Mouse (Mus musculus) CD4-positive helper T cell, adult 2 months (primary cell): ENCODE data around the gene Tekt1.

Experiments used
- DNase-seq: peaks from one replicate; pipeline ENCODE4 v3.0.0-alpha.2; 2012; ENCODE audit warnings: low read depth, missing footprints, low spot score

Gene Tekt1

GRCm38 (mm10) chr11:72342549-72343237 lies 19.5 kb downstream of the Tekt1 start:
- peak; percentile 34 for DNase-seq

- DNase-seq, result no peak
Measured at GRCm38 (mm10) chr11:72339716-72340115, 22.5 kb downstream of the Tekt1 start.

GRCm38 (mm10) chr11:72338437-72338871 lies 23.8 kb downstream of the Tekt1 start:
- no peak for DNase-seq

- no peak for DNase-seq
Measured at GRCm38 (mm10) chr11:72336726-72337125, 25.5 kb downstream of the Tekt1 start.

- DNase-seq, result no peak
Measured at GRCm38 (mm10) chr11:72334653-72335052, 27.6 kb downstream of the Tekt1 start.

GRCm38 (mm10) chr11:72332951-72333667 lies 29.1 kb downstream of the Tekt1 start:
- no peak for DNase-seq

GRCm38 (mm10) chr11:72325701-72326100 lies 36.5 kb downstream of the Tekt1 start:
- DNase-seq, result no peak

- DNase-seq, result peak; percentile 26
Measured at GRCm38 (mm10) chr11:72324431-72324830, 37.8 kb downstream of the Tekt1 start.

GRCm38 (mm10) chr11:72318026-72318425 lies 44.2 kb downstream of the Tekt1 start:
- DNase-seq, result no peak

GRCm38 (mm10) chr11:72314151-72314895 lies 47.9 kb downstream of the Tekt1 start, which contains the start of gene Fbxo39:
Gene Fbxo39, plus strand, starts transcription at chr11:72314444.
- DNase-seq, result no peak

- DNase-seq, result no peak
Measured at GRCm38 (mm10) chr11:72311355-72312001, 50.8 kb downstream of the Tekt1 start.

- DNase-seq, result no peak
Measured at GRCm38 (mm10) chr11:72310491-72310890, 51.8 kb downstream of the Tekt1 start.

GRCm38 (mm10) chr11:72308982-72309381 lies 53.3 kb downstream of the Tekt1 start:
- DNase-seq, result no peak

GRCm38 (mm10) chr11:72307461-72307860 lies 54.8 kb downstream of the Tekt1 start:
- DNase-seq, result no peak

GRCm38 (mm10) chr11:72302230-72302629 lies 60.0 kb downstream of the Tekt1 start:
- peak; percentile 13 for DNase-seq

GRCm38 (mm10) chr11:72301334-72301733 lies 60.9 kb downstream of the Tekt1 start, which contains the start of gene Xaf1:
Gene Xaf1, plus strand, starts transcription at chr11:72301629.
- DNase-seq, result peak; percentile 77
